Mouse (Mus musculus) limb, embryonic 15.5 days (tissue): Measurements from ENCODE around the gene Taar8c. TPM values are rescaled to one million over a fixed set of nuclear protein-coding genes. Genes with fewer than 3 reads are reported as not detected.
"Not testable (repeated sequence)": the region's sequence is repeated elsewhere in the genome, so short reads cannot be mapped to it uniquely, and the experiment has no call there.

Experiments used
- ATAC-seq: fragments of 200-750 bp; cut with Nextera tagmentation; 2 replicates; pipeline ENCODE4 v1.8.0; 2017; ENCODE audit warnings: low read depth, moderate TSS enrichment; ENCODE audit not compliant: insufficient number of reproducible peaks, low FRiP score, low TSS enrichment
- H3K27ac ChIP-seq: fragments of 300-500 bp; sonication (generic); 2 replicates; pipeline ENCODE4 v1.5.1; 2015; ENCODE audit warnings: moderate library complexity, mild to moderate bottlenecking, inconsistent platforms
- H3K27me3 ChIP-seq: fragments of 300-500 bp; sonication (generic); 2 replicates; pipeline ENCODE4 v1.6.1; 2015; ENCODE audit warnings: inconsistent platforms
- H3K36me3 ChIP-seq: fragments of 300-500 bp; sonication (generic); 2 replicates; pipeline ENCODE4 v1.6.1; 2015; ENCODE audit warnings: inconsistent platforms
- H3K4me1 ChIP-seq: fragments of 300-500 bp; sonication (generic); 2 replicates; pipeline ENCODE4 v1.6.1; 2015; ENCODE audit warnings: inconsistent platforms
- H3K4me2 ChIP-seq: fragments of 300-500 bp; sonication (generic); 2 replicates; pipeline ENCODE4 v1.6.1; 2015; ENCODE audit warnings: mild to moderate bottlenecking, inconsistent platforms
- H3K4me3 ChIP-seq: fragments of 300-500 bp; sonication (generic); 2 replicates; pipeline ENCODE4 v1.5.1; 2015; ENCODE audit warnings: mild to moderate bottlenecking, inconsistent platforms
- H3K9ac ChIP-seq: fragments of 300-500 bp; sonication (generic); 2 replicates; pipeline ENCODE4 v1.6.1; 2015; ENCODE audit warnings: inconsistent platforms
- H3K9me3 ChIP-seq: fragments of 300-500 bp; sonication (generic); 2 replicates; pipeline ENCODE4 v1.6.1; 2016; ENCODE audit warnings: inconsistent platforms
- WGBS: fragments of 180-500 bp; shearing (Covaris S2); methylation state at CpG from one replicate; pipeline ENCODE4 v1.1.7; 2015; 5-methylcytosine and 5-hydroxymethylcytosine counted together
- polyA plus RNA-seq: library from polyadenylated mRNA; unstranded; fragments of >200 nt; fragmentation: Nextera tagmentation; extraction: Ambion mirVana; gene quantifications from 2 replicates; pipeline ENCODE4 v1.2.1, GENCODE M21; 2015

The Taar8c gene
- polyA plus RNA-seq, result not detected in 2 replicates

DNA sequence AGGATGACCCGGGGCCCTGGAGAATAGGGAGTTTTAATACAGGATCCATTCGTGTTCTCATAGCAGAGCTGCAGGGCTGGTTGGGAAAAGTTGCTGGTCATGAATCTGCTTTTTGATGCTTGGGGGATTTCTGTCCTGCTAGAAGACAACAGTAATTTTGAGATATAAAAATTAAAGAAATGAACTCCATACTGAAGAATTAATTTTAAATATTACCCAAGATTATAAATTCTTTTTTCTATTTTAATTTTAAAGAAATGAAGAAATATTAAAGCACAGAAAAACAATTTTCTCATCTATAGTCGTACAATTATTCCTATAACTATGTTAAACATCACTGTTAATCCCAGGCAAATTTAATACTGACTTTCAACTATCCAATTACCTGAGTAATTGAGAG, at the start of gene Taar8c:
Gene Taar8c (minus strand): TSS at position 101 of the 400 bp plus-strand sequence.
- H3K4me3 ChIP-seq, H3K27ac ChIP-seq, H3K27me3 ChIP-seq, ATAC-seq, H3K9me3 ChIP-seq, H3K4me2 ChIP-seq, H3K36me3 ChIP-seq, H3K9ac ChIP-seq, H3K4me1 ChIP-seq: not testable (repeated sequence)
- WGBS, result 82% methylated on average over 1 of the region's 3 CpGs

DNA sequence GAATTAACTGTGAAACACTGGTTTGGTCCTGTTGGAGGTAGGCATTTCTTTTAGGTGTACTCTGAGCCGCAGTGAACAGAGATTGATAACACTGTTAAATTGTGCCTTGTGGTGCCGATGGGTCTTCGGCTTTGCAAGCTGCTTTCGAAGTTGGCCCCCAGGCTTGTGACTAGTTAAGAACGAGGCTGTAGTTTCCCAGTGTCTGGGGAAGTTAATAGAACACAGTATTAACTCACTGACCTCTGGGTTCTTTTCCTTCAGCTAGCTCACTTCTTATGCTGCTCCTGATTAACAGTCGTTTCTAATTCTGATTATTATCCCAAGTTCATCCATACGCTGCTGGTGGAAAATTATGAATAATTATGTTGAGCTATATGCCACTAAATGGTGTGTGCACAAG, 48.4 kb upstream of the Taar8c start:
- Histone ChIP-seq H3K9me3 (no peaks in the 10 kb centered on the region), H3K4me2 (peak overlapping the region; percentile 46), H3K36me3 (no peaks in the 10 kb centered on the region), H3K4me1 (peaks cover 5% of the 10 kb centered on the region; the same call in 1 of the 2 replicates), H3K4me3 (peak overlapping the region; percentile 65), H3K27me3 (no peaks in the 10 kb centered on the region), H3K27ac (no peak overlapping the region), H3K9ac (no peak overlapping the region)
- ATAC-seq, result no peak
- 29% methylated on average over 7 of the region's 7 CpGs for WGBS

DNA sequence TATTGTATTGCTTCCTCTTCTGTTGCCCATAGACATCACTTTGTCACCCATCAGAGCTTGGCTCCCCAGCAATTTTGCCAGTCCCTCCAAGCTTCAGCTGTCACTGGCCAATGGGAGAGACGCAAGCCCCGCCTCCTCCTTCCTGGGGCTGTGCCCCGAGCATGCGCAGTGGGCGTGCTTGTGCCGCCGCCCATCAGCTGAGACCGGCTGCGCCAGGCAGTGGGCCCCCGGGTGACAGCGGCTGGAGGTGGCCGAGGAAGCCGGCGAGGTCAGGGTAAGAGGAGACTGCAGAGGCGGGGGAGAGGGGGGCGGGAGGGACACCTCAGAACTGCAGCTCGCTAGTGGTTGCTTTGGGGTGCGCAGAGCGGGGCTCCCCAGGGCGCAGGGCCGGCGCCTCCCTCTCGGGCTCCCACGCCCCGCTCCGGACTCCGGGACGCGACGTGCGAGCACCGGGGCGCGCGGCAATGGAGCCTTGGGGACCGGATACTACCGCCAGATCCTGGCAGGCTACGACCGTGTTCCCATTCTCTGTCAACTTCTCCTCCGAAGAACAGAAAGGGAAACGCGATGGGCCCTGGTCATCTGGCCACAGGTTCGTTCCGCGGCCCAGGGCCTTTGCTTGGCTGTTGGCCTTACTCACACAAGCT, 47.5 kb upstream of the Taar8c start, which contains the start of gene Stx7:
Gene Stx7 (plus strand): TSS at position 168 of the 647 bp plus-strand sequence.
- peak; percentile 89 for ATAC-seq
- Histone ChIP-seq H3K4me1 (peaks cover 5% of the 10 kb centered on the region; the same call in 1 of the 2 replicates), H3K9ac (peak within 1 kb of the TSS; percentile 60), H3K27me3 (no peaks in the 10 kb centered on the region), H3K4me2 (peak within 1 kb of the TSS; percentile 46), H3K4me3 (peak within 1 kb of the TSS; percentile 65), H3K9me3 (no peaks in the 10 kb centered on the region), H3K36me3 (no peaks in the 10 kb centered on the region), H3K27ac (peak within 1 kb of the TSS; percentile 23; the same call in 1 of the 2 replicates)
- under 1% methylated on average over 44 of the region's 45 CpGs for WGBS

DNA sequence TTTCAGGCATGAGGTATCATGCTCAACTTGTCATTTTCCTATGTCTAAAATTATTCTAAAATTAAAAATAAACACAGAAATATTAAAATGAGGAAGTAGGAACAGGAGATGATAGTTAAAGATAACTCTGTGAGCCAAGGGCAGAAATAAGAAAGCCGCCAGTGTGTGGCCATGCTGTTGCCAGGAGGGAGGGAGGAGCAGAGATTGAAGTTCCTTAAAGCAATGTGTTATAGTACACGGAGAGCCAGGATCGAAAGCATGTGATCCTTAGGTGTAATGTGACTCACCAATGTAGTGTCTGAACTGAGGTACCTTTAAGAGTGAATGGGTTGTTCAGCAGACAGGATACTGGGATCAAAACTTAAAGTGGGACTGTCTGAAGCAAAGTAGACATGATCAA, 41.0 kb upstream of the Taar8c start:
- Histone ChIP-seq H3K36me3 (no peaks in the 10 kb centered on the region), H3K4me3 (no peak overlapping the region), H3K27me3 (no peaks in the 10 kb centered on the region), H3K4me1 (no peaks in the 10 kb centered on the region), H3K4me2 (no peak overlapping the region), H3K27ac (no peak overlapping the region), H3K9me3 (no peaks in the 10 kb centered on the region), H3K9ac (no peak overlapping the region)
- WGBS, result 75% methylated on average over 3 of the region's 3 CpGs
- ATAC-seq, result no peak

DNA sequence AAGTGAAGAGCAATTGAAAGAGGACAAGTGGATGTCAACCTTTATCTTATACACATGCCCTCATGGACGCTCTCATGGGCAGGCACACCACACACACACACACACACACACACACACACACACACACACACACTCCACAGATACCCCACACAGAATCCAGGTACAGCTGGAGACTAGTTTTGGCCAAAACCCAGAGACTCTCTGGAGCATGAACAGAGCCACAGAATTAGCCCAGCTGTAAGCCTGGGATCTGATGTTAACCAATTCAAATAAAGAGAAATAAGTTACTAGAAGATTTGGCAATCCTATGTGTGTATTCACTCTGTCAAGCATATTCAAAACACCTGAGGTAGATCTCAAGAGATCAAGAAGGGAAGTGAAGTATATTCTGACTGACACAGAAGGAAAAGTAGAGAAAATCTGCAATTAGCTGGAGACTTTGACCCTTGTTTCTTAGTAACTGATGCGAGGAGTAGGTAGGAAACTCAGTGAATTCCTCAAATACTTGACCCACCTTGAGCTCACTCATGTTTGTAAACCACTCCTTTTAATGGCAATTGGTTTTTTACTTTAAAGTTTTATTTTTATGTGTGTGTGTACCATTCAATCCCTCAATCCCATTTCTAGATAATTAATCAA, 37.0 kb upstream of the Taar8c start:
- no peak overlapping the region for H3K4me3 ChIP-seq
- H3K27ac ChIP-seq, result no peak overlapping the region
- no peak overlapping the region for H3K4me2 ChIP-seq
- H3K9me3 ChIP-seq, result no peaks in the 10 kb centered on the region
- no peaks in the 10 kb centered on the region for H3K36me3 ChIP-seq
- ATAC-seq, result no peak
- H3K4me1 ChIP-seq, result no peaks in the 10 kb centered on the region
- 62% methylated on average over 2 of the region's 2 CpGs for WGBS
- no peaks in the 10 kb centered on the region for H3K27me3 ChIP-seq
- H3K9ac ChIP-seq, result no peak overlapping the region

DNA sequence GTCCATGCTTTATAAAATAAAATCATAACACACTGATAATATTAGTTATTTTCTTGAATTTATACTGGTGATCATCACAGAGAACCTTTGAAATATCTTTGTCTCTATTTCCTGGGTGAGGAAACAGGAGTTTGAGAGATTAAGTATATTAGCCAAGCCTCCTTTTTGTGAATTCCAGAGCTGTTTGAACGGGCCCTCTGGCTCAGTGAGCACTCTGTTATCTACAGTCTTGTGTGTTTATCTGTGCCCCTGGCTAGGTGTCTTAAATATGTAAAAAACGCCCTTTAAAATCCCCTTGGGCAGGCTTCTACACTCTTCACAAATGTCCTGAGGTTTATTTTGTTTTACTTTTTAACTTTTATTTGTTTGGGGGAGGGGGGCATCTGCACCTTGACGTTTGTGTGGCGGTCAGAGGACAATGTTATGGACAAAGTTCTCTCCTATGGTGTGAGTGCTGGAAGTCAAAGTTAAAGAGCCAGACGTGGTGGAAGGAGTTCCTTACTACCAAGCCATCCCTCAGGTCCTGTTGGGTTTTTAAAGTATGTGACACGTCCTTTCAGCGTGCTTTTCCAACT, 32.4 kb upstream of the Taar8c start:
- no peak for ATAC-seq
- Histone ChIP-seq H3K27me3 (no peaks in the 10 kb centered on the region), H3K9ac (no peak overlapping the region), H3K9me3 (no peaks in the 10 kb centered on the region), H3K4me1 (peaks cover 7% of the 10 kb centered on the region; the same call in 1 of the 2 replicates), H3K36me3 (no peaks in the 10 kb centered on the region), H3K4me2 (no peak overlapping the region), H3K27ac (no peak overlapping the region), H3K4me3 (no peak overlapping the region)
- 46% methylated on average over 7 of the region's 7 CpGs for WGBS

DNA sequence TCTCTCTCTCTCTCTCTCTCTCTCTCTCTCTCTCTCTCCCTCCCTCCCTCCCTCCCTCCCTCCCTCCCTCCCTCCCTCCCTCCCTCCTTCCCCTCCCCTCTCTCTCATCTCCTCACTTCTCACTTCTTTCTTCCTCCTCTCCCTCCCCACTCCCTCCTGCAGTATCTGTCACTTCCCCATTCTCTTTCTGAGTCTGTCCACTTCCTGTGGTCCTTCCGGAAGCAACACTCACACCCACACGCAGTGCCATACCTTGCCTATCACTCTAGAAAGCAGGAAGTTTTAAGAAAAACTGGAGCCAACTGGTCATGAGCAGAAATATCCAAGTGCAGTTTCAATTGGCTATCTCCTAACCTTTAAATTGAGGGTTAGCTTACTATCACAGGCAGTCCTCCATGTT, 31.4 kb upstream of the Taar8c start:
- H3K9ac ChIP-seq, result no peak overlapping the region
- H3K27me3 ChIP-seq, result no peaks in the 10 kb centered on the region
- no peak overlapping the region for H3K27ac ChIP-seq
- peaks cover 7% of the 10 kb centered on the region; the same call in 1 of the 2 replicates for H3K4me1 ChIP-seq
- no peak overlapping the region for H3K4me3 ChIP-seq
- H3K36me3 ChIP-seq, result no peaks in the 10 kb centered on the region
- 58% methylated on average over 2 of the region's 2 CpGs for WGBS
- no peak for ATAC-seq
- H3K4me2 ChIP-seq, result no peak overlapping the region
- no peaks in the 10 kb centered on the region for H3K9me3 ChIP-seq

DNA sequence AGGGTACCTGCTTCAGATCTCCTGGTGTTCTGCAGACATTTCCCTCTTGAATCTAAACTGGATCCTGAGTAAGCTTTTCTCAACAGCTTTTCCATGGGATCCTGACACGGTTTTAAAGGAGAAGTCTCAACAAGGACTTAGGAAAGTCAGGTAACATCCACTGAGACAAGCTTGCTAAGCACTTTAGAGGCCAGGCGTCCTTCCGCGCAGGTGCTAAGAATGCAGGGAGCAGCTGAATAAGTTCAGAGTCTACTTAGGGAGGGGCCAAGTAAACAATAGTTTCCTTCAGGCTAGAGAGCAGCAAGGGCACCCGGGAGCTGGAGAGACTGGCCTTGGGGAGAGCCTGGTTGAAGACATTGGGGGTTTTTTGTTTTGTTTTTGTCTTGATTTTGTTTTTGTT, 30.6 kb upstream of the Taar8c start:
- H3K4me2 ChIP-seq, result no peak overlapping the region
- no peak overlapping the region for H3K9ac ChIP-seq
- H3K27me3 ChIP-seq, result no peaks in the 10 kb centered on the region
- no peak for ATAC-seq
- no peaks in the 10 kb centered on the region for H3K9me3 ChIP-seq
- no peaks in the 10 kb centered on the region for H3K36me3 ChIP-seq
- no peak overlapping the region for H3K4me3 ChIP-seq
- peaks cover 7% of the 10 kb centered on the region; the same call in 1 of the 2 replicates for H3K4me1 ChIP-seq
- H3K27ac ChIP-seq, result no peak overlapping the region
- WGBS, result 10% methylated on average over 5 of the region's 5 CpGs

DNA sequence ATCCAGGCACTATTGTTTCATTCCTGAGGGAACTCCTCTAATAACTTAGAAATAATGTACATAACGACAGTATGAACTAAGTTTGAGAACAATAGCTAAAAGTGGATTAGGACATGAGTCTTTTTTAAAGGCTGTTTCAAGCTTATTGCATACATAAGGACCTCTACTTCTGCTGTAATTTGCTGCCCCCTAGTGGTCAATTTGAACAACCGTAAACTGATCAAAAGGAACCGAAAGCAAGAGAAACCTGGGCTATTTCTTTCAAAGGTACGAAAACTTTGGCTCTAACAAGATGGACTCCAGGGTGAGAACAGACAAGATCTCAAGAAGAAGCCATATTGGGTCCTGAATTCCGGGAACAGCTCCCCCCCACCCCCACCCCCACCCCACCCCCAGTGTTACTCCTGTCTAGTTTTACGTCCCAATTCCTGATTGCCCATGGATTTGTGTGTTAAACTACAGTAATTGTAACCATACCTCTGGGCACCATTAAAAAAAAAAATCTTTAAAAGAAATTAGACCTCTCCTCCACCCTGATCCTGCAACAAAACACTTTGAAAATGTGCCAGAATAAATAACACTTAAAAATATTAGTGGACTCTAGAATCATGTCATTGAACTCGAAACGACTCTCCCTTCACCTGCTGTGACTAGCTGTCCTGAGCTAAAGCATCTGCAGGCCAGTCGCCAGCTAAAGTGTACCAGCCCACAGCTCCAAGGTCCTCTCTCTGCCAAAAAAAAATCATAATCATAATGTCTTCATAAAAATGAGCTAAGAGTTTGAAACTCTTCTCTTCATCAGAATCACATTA, 29.9 kb upstream of the Taar8c start:
- Histone ChIP-seq H3K4me3 (peak overlapping the region; percentile 28), H3K36me3 (no peaks in the 10 kb centered on the region), H3K9me3 (no peaks in the 10 kb centered on the region), H3K4me2 (peak overlapping the region; percentile 43), H3K27me3 (no peaks in the 10 kb centered on the region), H3K9ac (no peak overlapping the region), H3K4me1 (peaks cover 7% of the 10 kb centered on the region; the same call in 1 of the 2 replicates), H3K27ac (no peak overlapping the region)
- ATAC-seq, result peak; percentile 52; the same call in 1 of the 2 replicates
- 18% methylated on average over 9 of the region's 9 CpGs for WGBS

DNA sequence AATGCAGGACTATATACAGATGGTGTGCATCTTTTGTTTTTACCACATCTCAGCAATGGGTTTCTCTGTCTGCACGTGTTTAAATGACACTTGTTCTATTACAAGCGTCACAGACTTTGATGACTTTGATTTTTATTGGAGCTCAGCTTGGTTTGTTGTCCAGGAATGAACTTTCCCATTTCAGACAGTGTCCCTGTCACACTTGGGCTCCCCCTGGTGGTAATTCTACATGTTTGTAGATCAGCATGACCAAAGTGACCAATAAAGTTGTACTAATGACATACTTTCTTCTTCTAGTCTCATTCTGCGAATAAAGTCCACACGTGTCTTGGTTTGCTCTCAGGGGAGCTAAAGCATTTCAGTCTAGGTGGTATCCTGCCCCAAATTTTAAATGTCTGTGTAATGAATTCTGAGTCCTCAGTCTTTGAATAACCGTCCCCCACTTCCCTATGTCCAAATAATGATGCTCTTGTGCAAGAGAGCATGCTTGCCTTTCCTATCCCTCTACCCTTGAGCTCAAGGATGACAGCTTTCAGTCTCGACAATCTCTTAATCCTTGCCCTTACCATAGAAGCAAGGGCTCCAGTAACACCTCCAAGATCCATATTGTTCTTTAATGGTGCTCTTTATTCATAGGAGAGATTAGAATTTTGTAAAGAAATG, 9.5 kb upstream of the Taar8c start:
- H3K4me3 ChIP-seq, result no peak overlapping the region
- WGBS, result 42% methylated on average over 6 of the region's 6 CpGs

DNA sequence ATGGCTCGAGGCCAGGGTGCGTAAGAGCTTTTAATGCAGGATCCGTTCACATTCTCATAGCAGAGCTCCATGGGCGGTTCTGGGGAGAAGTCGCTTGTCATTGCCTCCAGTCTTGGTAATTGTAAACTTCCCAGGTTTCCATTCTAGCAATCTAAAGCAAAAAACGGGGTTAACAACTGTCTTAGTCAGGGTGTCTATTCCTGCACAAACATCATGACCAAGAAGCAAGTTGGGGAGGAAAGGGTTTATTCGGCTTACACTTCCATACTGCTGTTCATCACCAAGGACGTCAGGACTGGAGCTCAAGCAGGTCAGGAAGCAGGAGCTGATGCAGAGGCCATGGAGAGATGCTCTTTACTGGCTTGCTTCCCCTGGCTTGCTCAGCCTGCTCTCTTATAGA, 7.7 kb upstream of the Taar8c start, which contains the start of gene Taar9:
Gene Taar9 (minus strand): TSS at position 101 of the 400 bp plus-strand sequence.
- not testable (repeated sequence) for H3K4me2 ChIP-seq, H3K27me3 ChIP-seq, H3K4me1 ChIP-seq, ATAC-seq, H3K9me3 ChIP-seq, H3K9ac ChIP-seq, H3K27ac ChIP-seq, H3K4me3 ChIP-seq, H3K36me3 ChIP-seq
- WGBS, result 77% methylated on average over 8 of the region's 8 CpGs

More for the DNA sequence above, 9.5 kb upstream of the Taar8c start:
- no peak for ATAC-seq
- H3K4me1 ChIP-seq, result no peaks in the 10 kb centered on the region
- H3K27me3 ChIP-seq, result no peaks in the 10 kb centered on the region
- no peak overlapping the region for H3K9ac ChIP-seq
- no peak overlapping the region for H3K4me2 ChIP-seq
- H3K27ac ChIP-seq, result no peak overlapping the region
- no peaks in the 10 kb centered on the region for H3K9me3 ChIP-seq
- H3K36me3 ChIP-seq, result no peaks in the 10 kb centered on the region
